Mouse (Mus musculus): Measurements from ENCODE around the gene Gtf2a2. TPM values are rescaled to one million over a fixed set of nuclear protein-coding genes. Genes with fewer than 3 reads are reported as not detected.

The Gtf2a2 gene
- polyA plus RNA-seq (2012; ENCODE audit: insufficient read depth, low replicate concordance), result 9.4 and 33.9 TPM in 2 replicates

DNA sequence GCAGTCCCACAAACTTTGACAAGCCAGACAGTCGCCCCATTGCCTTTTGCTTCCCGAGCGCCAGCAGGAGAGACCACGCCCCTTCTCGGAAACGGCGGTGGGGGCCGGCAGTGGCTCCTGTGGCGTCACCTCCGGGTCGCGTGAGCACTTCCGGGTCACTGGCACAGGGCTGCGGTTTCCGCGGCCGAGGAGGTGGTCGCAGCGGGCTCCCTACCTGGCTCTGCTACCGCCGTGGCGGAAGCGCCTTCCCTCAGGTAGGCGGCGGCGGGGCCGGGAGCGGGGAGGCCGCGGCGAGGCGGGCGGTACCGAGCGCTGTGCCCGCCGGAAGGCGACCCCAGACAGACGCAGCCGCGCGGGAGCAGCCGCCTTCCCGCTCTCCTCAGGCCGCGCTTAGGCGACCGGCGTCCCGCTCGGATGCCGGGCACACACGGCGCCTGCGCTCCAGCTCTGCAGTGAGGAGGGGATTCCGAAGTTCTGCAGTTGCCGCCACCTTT is at the start of gene Gtf2a2:
TSS of gene Gtf2a2 (plus strand) at position 143 of the 494 bp plus-strand sequence.
- Histone ChIP-seq H3K4me3 (replicated peaks) (peak within 1 kb of the TSS; percentile 95), H3K9me3 (no peaks in the 10 kb centered on the region), H3K4me1 (peaks cover 85% of the 10 kb centered on the region), H3K36me3 (replicated peaks; ENCODE audit: low read length) (peaks cover 41% of the 10 kb centered on the region), H3K27me3 (replicated peaks) (no peaks in the 10 kb centered on the region)
- TF ChIP-seq FLI1 (IDR thresholded peaks at IDR 0.05; ENCODE audit: low read length) (0 out of 2 replicates have a peak, but pooled peaks have one; percentile 7), GATA1 (IDR thresholded peaks at IDR 0.05; ENCODE audit: borderline replicate concordance, low read length) (no peak)

DNA sequence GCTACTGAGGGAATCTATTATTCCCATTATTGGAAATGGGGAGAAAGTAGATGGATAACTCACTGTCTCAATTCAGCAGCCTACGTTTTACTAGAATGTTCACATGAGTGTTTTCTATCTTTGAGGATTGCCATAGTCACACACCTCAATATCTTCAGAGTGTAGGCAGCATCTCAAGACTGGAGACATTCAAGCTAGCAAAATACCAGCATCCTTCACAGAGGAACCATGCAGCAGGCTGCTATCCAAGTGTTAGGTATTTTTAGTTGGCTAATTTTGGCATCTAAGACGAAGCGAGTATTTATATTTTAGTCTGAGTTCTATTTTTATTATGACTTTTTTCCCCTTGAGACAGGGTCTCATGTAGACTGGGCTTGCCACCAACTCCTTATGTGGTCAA is 48.0 kb upstream of the Gtf2a2 start:
- TF ChIP-seq GATA1 (IDR thresholded peaks at IDR 0.05; ENCODE audit: borderline replicate concordance, low read length) (no peak), FLI1 (IDR thresholded peaks at IDR 0.05; ENCODE audit: low read length) (no peak)
- H3K27me3 ChIP-seq (replicated peaks), result peaks cover 9% of the 10 kb centered on the region
- no peaks in the 10 kb centered on the region for H3K4me1 ChIP-seq
- H3K9me3 ChIP-seq, result peaks cover 11% of the 10 kb centered on the region
- no peak overlapping the region for H3K4me3 ChIP-seq (replicated peaks)
- H3K36me3 ChIP-seq (replicated peaks; ENCODE audit: low read length), result no peaks in the 10 kb centered on the region

DNA sequence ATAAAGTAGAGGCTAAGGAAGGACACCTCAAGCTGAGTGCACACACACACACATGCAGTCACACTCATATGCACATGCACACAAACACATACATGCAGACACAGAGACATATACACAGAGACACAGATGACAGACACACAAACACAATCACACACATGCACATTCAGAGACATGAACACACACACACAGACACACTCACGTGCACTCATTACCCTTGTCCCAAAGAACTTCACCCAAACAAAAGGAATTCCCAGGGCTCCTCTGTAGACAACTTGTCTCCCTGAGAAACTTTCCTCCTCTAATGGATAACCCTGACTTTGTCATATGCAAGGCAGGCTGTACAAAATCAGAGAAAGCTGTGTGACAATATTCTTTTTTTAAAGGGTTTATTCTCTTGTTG is 26.8 kb upstream of the Gtf2a2 start:
- H3K36me3 ChIP-seq (replicated peaks; ENCODE audit: low read length), result no peaks in the 10 kb centered on the region
- H3K4me1 ChIP-seq, result peaks cover 9% of the 10 kb centered on the region
- H3K27me3 ChIP-seq (replicated peaks), result peaks cover 34% of the 10 kb centered on the region
- H3K9me3 ChIP-seq, result no peaks in the 10 kb centered on the region
- TF ChIP-seq GATA1 (IDR thresholded peaks at IDR 0.05; ENCODE audit: borderline replicate concordance, low read length) (no peak), FLI1 (IDR thresholded peaks at IDR 0.05; ENCODE audit: low read length) (no peak)
- no peak overlapping the region for H3K4me3 ChIP-seq (replicated peaks)

DNA sequence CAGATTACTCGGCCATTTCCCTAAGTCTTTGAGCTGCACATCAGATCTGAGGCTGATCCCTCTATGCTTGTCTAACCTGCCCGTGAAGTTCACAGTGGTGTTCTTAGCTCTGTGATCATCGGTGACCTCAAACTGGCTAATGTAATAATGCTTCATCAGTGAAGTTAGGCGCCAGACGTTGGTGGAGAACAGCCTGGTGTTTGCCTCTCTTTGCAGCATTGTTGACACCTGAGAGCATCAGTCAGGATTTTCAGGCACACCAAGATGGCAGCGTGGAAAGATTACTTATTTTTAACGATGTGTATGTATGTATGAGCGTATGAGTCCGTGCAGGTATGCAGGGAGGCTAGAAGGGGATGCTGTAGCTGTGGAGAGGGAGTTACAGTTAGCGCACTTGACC is 26.3 kb upstream of the Gtf2a2 start:
- Histone ChIP-seq H3K4me1 (peaks cover 14% of the 10 kb centered on the region), H3K27me3 (replicated peaks) (peaks cover 33% of the 10 kb centered on the region), H3K36me3 (replicated peaks; ENCODE audit: low read length) (no peaks in the 10 kb centered on the region), H3K4me3 (replicated peaks) (no peak overlapping the region), H3K9me3 (no peaks in the 10 kb centered on the region)
- TF ChIP-seq FLI1 (IDR thresholded peaks at IDR 0.05; ENCODE audit: low read length) (no peak), GATA1 (IDR thresholded peaks at IDR 0.05; ENCODE audit: borderline replicate concordance, low read length) (no peak)

DNA sequence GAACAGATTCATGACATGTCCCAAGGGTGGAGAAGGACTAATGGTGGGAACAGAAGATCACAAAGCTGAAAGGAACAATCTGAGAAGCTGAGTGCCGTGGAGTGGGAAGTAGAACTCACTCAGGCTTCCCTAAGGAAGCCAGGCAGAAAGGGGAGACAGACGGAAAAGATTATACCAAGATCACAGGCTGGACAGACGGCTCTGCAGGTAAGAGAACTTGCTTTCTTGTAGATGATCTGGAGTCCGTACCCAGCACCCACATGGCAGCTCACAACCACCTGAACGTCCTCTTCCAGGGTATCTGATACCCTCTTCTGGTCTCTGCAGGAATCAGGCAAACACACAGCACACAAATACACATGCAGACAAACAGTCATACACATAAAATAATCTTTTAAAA is 25.8 kb upstream of the Gtf2a2 start:
- TF ChIP-seq GATA1 (IDR thresholded peaks at IDR 0.05; ENCODE audit: borderline replicate concordance, low read length) (no peak), FLI1 (IDR thresholded peaks at IDR 0.05; ENCODE audit: low read length) (no peak)
- no peaks in the 10 kb centered on the region for H3K9me3 ChIP-seq
- H3K4me1 ChIP-seq, result peaks cover 19% of the 10 kb centered on the region
- peaks cover 28% of the 10 kb centered on the region for H3K27me3 ChIP-seq (replicated peaks)
- H3K4me3 ChIP-seq (replicated peaks), result no peak overlapping the region
- H3K36me3 ChIP-seq (replicated peaks; ENCODE audit: low read length), result peaks cover 5% of the 10 kb centered on the region

DNA sequence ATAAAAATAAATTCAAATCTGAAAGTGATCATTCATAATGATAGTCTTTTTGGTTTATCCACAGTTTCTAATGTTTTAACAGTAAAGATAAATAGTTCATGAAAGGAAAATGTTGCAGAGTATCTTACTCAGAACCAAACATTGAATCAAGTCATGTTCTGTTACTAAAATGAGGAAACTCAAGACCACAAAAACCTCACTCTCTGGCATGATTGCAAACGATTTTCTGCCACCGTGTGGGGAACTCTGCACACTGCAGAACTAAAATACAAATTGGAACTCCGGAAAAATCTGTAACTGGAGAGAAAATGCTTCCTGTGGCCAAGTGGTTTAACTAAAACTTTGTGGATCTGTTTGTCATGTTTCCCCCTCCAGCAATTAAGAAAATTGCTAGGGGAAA is 24.8 kb upstream of the Gtf2a2 start:
- Histone ChIP-seq H3K27me3 (replicated peaks) (peaks cover 20% of the 10 kb centered on the region), H3K36me3 (replicated peaks; ENCODE audit: low read length) (peaks cover 12% of the 10 kb centered on the region), H3K9me3 (no peaks in the 10 kb centered on the region), H3K4me3 (replicated peaks) (no peak overlapping the region), H3K4me1 (peaks cover 29% of the 10 kb centered on the region)
- TF ChIP-seq FLI1 (IDR thresholded peaks at IDR 0.05; ENCODE audit: low read length) (no peak), GATA1 (IDR thresholded peaks at IDR 0.05; ENCODE audit: borderline replicate concordance, low read length) (no peak)

DNA sequence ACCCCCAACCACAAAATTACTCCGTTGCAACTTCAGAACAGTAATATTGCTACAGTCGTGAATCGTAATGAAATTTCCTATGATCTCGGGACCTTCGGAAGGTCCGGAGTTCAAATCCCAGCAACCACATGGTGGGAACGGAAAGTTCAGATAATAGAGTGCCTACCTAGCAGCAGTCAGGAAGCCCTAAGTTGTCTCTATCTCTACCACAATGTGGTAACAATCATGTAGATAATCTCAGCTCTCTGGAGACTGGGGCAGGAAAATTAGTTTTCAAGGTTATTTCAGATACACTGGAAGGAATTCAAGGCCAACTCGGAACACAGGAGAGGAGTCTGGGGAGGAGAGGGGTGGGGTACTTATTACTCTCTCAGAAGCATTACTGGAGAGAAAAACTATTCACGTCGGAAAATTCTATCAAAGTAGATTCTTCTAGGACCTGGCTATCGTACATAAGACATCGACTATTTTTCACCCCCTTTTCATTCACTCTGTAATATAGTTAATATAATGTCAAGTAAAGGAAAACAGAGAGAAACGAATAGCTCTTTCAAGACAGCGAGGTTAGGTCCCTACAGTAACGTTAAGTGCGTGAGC is 23.5 kb upstream of the Gtf2a2 start:
- H3K4me1 ChIP-seq, result peaks cover 42% of the 10 kb centered on the region
- H3K36me3 ChIP-seq (replicated peaks; ENCODE audit: low read length), result peaks cover 12% of the 10 kb centered on the region
- H3K27me3 ChIP-seq (replicated peaks), result peaks cover 17% of the 10 kb centered on the region
- no peaks in the 10 kb centered on the region for H3K9me3 ChIP-seq
- H3K4me3 ChIP-seq (replicated peaks), result peak overlapping the region; percentile 97
- TF ChIP-seq GATA1 (IDR thresholded peaks at IDR 0.05; ENCODE audit: borderline replicate concordance, low read length), result no peak
- TF ChIP-seq FLI1 (IDR thresholded peaks at IDR 0.05; ENCODE audit: low read length), result no peak

DNA sequence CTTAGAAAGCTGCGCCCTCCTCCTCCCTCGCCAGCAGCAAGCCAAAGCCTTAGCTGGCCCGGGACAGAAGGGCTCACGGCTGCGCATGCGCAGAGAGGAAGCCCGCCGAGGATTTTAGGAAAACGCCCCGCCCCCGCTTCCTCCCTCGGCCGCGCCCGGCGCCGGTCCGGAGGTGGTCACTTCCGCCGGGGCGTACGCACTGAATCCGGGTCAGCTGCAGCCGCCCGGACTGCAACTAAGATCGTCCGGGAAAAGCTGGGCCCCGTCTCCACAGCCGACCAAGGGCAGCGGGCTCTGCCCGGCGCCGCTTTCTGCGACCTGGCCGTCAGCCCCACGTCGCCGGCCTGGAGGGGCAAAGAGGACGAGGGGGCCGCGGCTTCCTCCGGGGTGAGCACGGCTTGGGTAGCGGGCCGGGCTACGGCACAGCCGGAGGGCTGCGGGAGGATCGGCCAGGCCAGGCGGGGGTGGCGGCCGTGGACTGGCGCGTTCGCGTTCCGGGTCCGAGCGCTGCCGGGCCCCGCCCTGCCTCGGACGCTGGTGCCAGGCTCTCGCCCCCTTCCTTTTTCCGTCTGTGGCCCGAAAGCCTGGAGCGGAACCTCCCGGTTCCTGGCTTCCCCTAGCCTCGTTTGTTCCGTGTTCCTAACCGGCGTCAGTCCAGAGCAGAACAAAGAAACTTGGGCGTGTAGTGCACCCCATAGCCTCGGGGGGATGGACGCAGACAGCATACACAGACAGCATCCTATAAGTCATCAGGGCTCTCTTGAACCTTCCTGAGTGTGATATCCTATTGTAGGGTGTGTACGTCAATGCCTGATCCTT is 22.8 kb upstream of the Gtf2a2 start, which contains the start of gene Bnip2:
TSS of gene Bnip2 (plus strand) at position 164 of the 819 bp plus-strand sequence.
- TF ChIP-seq FLI1 (IDR thresholded peaks at IDR 0.05; ENCODE audit: low read length) (no peak), GATA1 (IDR thresholded peaks at IDR 0.05; ENCODE audit: borderline replicate concordance, low read length) (no peak)
- Histone ChIP-seq H3K4me1 (peaks cover 47% of the 10 kb centered on the region), H3K4me3 (replicated peaks) (peak within 1 kb of the TSS; percentile 97), H3K9me3 (no peaks in the 10 kb centered on the region), H3K36me3 (replicated peaks; ENCODE audit: low read length) (peaks cover 16% of the 10 kb centered on the region), H3K27me3 (replicated peaks) (peaks cover 17% of the 10 kb centered on the region)

DNA sequence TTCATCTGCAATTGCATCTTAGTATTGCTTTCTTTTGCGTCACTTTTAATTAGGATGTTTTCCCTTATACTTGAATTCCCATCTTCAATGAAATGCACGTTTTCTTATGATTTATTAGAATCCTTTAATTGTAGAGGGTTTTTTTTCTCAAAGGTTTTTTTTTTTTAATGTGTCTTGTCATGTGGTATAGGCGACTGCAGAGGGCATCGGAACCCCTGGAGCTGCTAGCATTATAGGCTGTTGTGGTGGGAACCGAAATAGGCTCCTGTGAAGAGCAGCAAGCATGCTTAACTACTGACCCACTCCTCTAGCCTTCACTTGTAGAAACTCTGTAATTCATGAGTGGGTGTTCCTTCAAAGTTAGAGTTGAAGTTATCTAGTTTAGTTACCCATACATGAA is 22.0 kb upstream of the Gtf2a2 start:
- H3K9me3 ChIP-seq, result no peaks in the 10 kb centered on the region
- peak overlapping the region; percentile 97 for H3K4me3 ChIP-seq (replicated peaks)
- peaks cover 13% of the 10 kb centered on the region for H3K27me3 ChIP-seq (replicated peaks)
- peaks cover 25% of the 10 kb centered on the region for H3K36me3 ChIP-seq (replicated peaks; ENCODE audit: low read length)
- no peak for TF ChIP-seq GATA1 (IDR thresholded peaks at IDR 0.05; ENCODE audit: borderline replicate concordance, low read length)
- no peak for TF ChIP-seq FLI1 (IDR thresholded peaks at IDR 0.05; ENCODE audit: low read length)
- peaks cover 55% of the 10 kb centered on the region for H3K4me1 ChIP-seq

DNA sequence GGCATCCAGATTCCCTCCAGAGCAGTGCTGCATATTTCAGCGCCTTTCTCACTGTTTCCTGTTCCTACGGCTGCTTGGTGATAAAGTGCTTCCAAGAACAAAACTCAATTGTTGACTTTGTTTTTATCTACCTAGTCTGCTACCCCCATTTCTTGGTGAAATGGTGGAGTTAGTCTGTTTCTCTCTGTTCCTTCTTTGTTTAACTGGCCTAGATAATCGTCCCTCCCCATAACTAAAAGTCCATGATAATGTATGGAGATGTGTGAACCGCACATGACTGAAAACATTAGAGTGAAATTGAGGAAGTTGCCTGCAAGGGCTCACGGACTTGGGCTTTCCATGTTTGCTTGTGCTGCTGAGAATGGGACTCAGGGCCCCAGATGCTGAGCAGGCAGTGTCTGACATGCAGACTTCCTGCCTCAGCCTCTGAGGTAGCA is 19.5 kb upstream of the Gtf2a2 start:
- H3K27me3 ChIP-seq (replicated peaks), result no peaks in the 10 kb centered on the region
- no peaks in the 10 kb centered on the region for H3K9me3 ChIP-seq
- peaks cover 48% of the 10 kb centered on the region for H3K36me3 ChIP-seq (replicated peaks; ENCODE audit: low read length)
- no peak for TF ChIP-seq FLI1 (IDR thresholded peaks at IDR 0.05; ENCODE audit: low read length)
- H3K4me3 ChIP-seq (replicated peaks), result peak overlapping the region; percentile 81
- peaks cover 60% of the 10 kb centered on the region for H3K4me1 ChIP-seq
